Mouse (Mus musculus): ENCODE data around the gene Slc6a18. TPM values are rescaled to one million over a fixed set of nuclear protein-coding genes. Genes with fewer than 3 reads are reported as not detected.

Gene Slc6a18
- polyA plus RNA-seq, 1 experiment from 2014 or later: not detected

GRCm38 (mm10) chr13:73658953-73659352 lies 18.9 kb downstream of the Slc6a18 start:
- Histone ChIP-seq H3K27ac (replicated peaks) (no peak overlapping the region), H3K36me3 (ENCODE audit: control insufficient read depth, insufficient read depth, low read length) (no peaks in the 10 kb centered on the region), H3K9me3 (ENCODE audit: control insufficient read depth, low read length) (no peaks in the 10 kb centered on the region), H3K9ac (ENCODE audit: low read length) (no peak overlapping the region), H3K4me2 (replicated peaks; ENCODE audit: low read depth) (no peak overlapping the region), H3K27me3 (ENCODE audit: control insufficient read depth, insufficient read depth, low read length) (no peaks in the 10 kb centered on the region), H3K4me3 (ENCODE audit: low read depth, low read length) (no peak overlapping the region), H3K4me1 (replicated peaks; ENCODE audit: control insufficient read depth, insufficient read depth) (no peaks in the 10 kb centered on the region)
- ATAC-seq (ENCODE audit: low FRiP score, low TSS enrichment): no peak
- 28% methylated on average over 2 of the region's 2 CpGs for WGBS
- DNase-seq (ENCODE audit: low spot score): no peak
- TF ChIP-seq CTCF (IDR thresholded peaks at IDR 0.05; ENCODE audit: low read depth): no peak
- TF ChIP-seq EP300 (optimal IDR thresholded peaks at IDR 0.05): no peak

GRCm38 (mm10) chr13:73654976-73655375 lies 22.8 kb downstream of the Slc6a18 start:
- H3K4me3 ChIP-seq (ENCODE audit: low read depth, low read length): no peak overlapping the region
- TF ChIP-seq CTCF (IDR thresholded peaks at IDR 0.05; ENCODE audit: low read depth): no peak
- TF ChIP-seq EP300 (optimal IDR thresholded peaks at IDR 0.05): no peak
- no peak for ATAC-seq (ENCODE audit: low FRiP score, low TSS enrichment)
- H3K4me2 ChIP-seq (replicated peaks; ENCODE audit: low read depth): no peak overlapping the region
- no peaks in the 10 kb centered on the region for H3K4me1 ChIP-seq (replicated peaks; ENCODE audit: control insufficient read depth, insufficient read depth)
- no peaks in the 10 kb centered on the region for H3K9me3 ChIP-seq (ENCODE audit: control insufficient read depth, low read length)
- H3K27ac ChIP-seq (replicated peaks): no peak overlapping the region
- DNase-seq (ENCODE audit: low spot score): no peak
- no peaks in the 10 kb centered on the region for H3K36me3 ChIP-seq (ENCODE audit: control insufficient read depth, insufficient read depth, low read length)
- no peaks in the 10 kb centered on the region for H3K27me3 ChIP-seq (ENCODE audit: control insufficient read depth, insufficient read depth, low read length)
- 59% methylated on average over 3 of the region's 3 CpGs for WGBS
- H3K9ac ChIP-seq (ENCODE audit: low read length): no peak overlapping the region

DNA sequence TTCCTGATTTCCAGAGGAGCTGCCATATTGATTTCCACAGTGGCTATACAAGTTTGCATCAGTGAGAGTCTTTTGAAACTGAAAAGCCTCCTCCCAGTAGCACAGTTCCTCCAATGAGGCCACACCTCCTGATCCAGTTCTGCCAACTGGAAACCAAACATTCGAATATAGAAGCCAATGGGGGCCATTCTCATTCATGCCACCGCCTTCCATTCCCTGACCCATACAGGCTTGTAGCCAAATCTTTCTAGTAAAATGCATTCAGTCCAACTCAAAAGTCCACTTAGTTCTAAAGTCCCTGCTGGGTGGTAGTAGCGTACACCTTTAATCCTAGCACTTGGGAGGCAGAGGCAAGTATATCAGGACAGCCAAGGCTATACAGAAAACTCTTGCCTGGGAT lies 24.6 kb downstream of the Slc6a18 start:
- 77% methylated on average over 3 of the region's 3 CpGs for WGBS
- no peak for ATAC-seq (ENCODE audit: low FRiP score, low TSS enrichment)
- H3K9me3 ChIP-seq (ENCODE audit: control insufficient read depth, low read length): no peaks in the 10 kb centered on the region
- no peaks in the 10 kb centered on the region for H3K36me3 ChIP-seq (ENCODE audit: control insufficient read depth, insufficient read depth, low read length)
- H3K9ac ChIP-seq (ENCODE audit: low read length): no peak overlapping the region
- no peaks in the 10 kb centered on the region for H3K27me3 ChIP-seq (ENCODE audit: control insufficient read depth, insufficient read depth, low read length)
- DNase-seq (ENCODE audit: low spot score): no peak
- no peak for TF ChIP-seq EP300 (optimal IDR thresholded peaks at IDR 0.05)
- no peak for TF ChIP-seq CTCF (IDR thresholded peaks at IDR 0.05; ENCODE audit: low read depth)
- H3K4me2 ChIP-seq (replicated peaks; ENCODE audit: low read depth): no peak overlapping the region
- no peaks in the 10 kb centered on the region for H3K4me1 ChIP-seq (replicated peaks; ENCODE audit: control insufficient read depth, insufficient read depth)
- no peak overlapping the region for H3K4me3 ChIP-seq (ENCODE audit: low read depth, low read length)
- H3K27ac ChIP-seq (replicated peaks): no peak overlapping the region

DNA sequence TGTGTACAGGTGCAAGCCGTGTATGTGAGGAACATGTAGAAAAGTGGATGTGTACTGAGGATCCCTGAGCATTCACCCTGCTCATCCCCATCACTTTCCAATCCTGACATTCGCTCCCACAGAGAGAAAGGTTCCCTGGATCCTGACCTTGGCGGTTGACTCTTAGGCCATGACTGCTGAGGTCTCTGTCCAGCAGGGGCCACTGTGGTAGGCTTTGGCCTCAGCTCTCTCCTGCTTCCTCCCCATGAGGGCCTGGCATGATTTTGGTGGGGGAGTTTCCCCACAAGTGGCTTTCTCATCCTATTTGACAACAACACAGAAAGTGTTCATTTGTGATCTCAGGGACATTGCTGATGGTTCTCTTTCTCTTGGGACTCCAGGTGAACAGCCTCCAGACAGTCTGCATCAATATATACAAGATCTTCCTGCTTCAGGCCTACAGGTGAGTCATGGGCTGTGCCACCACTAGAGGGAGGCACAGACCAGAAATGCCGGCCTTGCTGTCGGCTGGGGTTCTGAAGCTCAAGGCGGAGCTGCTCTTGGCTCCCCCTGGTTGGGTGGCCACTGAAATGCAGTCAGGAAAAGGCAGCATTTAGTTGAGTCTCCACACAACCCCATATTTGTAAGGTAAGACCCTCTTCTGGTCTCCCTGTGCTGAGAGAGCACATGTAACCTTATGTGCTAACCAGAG lies 31.3 kb downstream of the Slc6a18 start:
- Histone ChIP-seq H3K4me1 (replicated peaks; ENCODE audit: control insufficient read depth, insufficient read depth) (no peaks in the 10 kb centered on the region), H3K36me3 (ENCODE audit: control insufficient read depth, insufficient read depth, low read length) (no peaks in the 10 kb centered on the region), H3K27ac (replicated peaks) (no peak overlapping the region), H3K27me3 (ENCODE audit: control insufficient read depth, insufficient read depth, low read length) (no peaks in the 10 kb centered on the region), H3K4me2 (replicated peaks; ENCODE audit: low read depth) (no peak overlapping the region), H3K9me3 (ENCODE audit: control insufficient read depth, low read length) (no peaks in the 10 kb centered on the region), H3K9ac (ENCODE audit: low read length) (no peak overlapping the region), H3K4me3 (ENCODE audit: low read depth, low read length) (no peak overlapping the region)
- TF ChIP-seq CTCF (IDR thresholded peaks at IDR 0.05; ENCODE audit: low read depth): peak; percentile 92
- TF ChIP-seq EP300 (optimal IDR thresholded peaks at IDR 0.05): no peak
- 36% methylated on average over 6 of the region's 6 CpGs for WGBS
- ATAC-seq (ENCODE audit: low FRiP score, low TSS enrichment) (peak; percentile 87), DNase-seq (ENCODE audit: low spot score) (peak; percentile 79)

DNA sequence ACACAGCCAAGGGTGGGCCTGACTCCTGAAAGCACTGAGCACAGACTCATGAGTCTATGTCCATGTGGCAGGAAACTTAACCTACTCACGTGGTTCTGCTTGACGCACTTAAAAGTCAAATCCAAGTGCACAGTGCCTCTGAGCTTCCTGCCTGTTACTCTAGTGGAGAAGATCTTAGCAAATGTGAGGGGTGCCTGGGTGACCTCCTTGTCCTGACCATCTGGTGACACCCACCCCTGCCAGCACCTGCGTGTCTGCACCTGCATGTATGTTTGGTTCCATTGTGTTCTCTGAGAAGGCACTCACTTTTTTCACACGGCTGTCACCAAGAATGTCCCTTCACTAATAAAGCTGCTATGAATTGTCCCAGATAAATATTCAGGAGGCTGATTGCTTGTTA lies 36.5 kb downstream of the Slc6a18 start:
- no peak for TF ChIP-seq CTCF (IDR thresholded peaks at IDR 0.05; ENCODE audit: low read depth)

GRCm38 (mm10) chr13:73637826-73638225 lies 40.0 kb downstream of the Slc6a18 start:
- DNase-seq (ENCODE audit: low spot score) (no peak), ATAC-seq (ENCODE audit: low FRiP score, low TSS enrichment) (0 out of 2 replicates have a peak, but pooled peaks have one; percentile 25)
- Histone ChIP-seq H3K4me3 (ENCODE audit: low read depth, low read length) (no peak overlapping the region), H3K4me1 (replicated peaks; ENCODE audit: control insufficient read depth, insufficient read depth) (no peaks in the 10 kb centered on the region), H3K27me3 (ENCODE audit: control insufficient read depth, insufficient read depth, low read length) (no peaks in the 10 kb centered on the region), H3K9ac (ENCODE audit: low read length) (no peak overlapping the region), H3K27ac (replicated peaks) (no peak overlapping the region), H3K9me3 (ENCODE audit: control insufficient read depth, low read length) (no peaks in the 10 kb centered on the region), H3K36me3 (ENCODE audit: control insufficient read depth, insufficient read depth, low read length) (no peaks in the 10 kb centered on the region), H3K4me2 (replicated peaks; ENCODE audit: low read depth) (no peak overlapping the region)
- WGBS: 44% methylated on average over 5 of the region's 6 CpGs
- TF ChIP-seq EP300 (optimal IDR thresholded peaks at IDR 0.05) (no peak), CTCF (IDR thresholded peaks at IDR 0.05; ENCODE audit: low read depth) (no peak)

More for the DNA sequence above, 36.5 kb downstream of the Slc6a18 start:
- WGBS: 82% methylated on average over 4 of the region's 4 CpGs
- Histone ChIP-seq H3K27me3 (ENCODE audit: control insufficient read depth, insufficient read depth, low read length) (no peaks in the 10 kb centered on the region), H3K36me3 (ENCODE audit: control insufficient read depth, insufficient read depth, low read length) (no peaks in the 10 kb centered on the region), H3K4me2 (replicated peaks; ENCODE audit: low read depth) (no peak overlapping the region), H3K9me3 (ENCODE audit: control insufficient read depth, low read length) (no peaks in the 10 kb centered on the region), H3K4me1 (replicated peaks; ENCODE audit: control insufficient read depth, insufficient read depth) (no peaks in the 10 kb centered on the region), H3K9ac (ENCODE audit: low read length) (no peak overlapping the region), H3K4me3 (ENCODE audit: low read depth, low read length) (no peak overlapping the region), H3K27ac (replicated peaks) (no peak overlapping the region)
- no peak for DNase-seq (ENCODE audit: low spot score)
- no peak for ATAC-seq (ENCODE audit: low FRiP score, low TSS enrichment)
